Mouse (Mus musculus) adrenal gland, adult 18-20 months (tissue): ENCODE measurements around the gene Rab21. TPM values are rescaled to one million over a fixed set of nuclear protein-coding genes. Genes with fewer than 3 reads are reported as not detected.
"Not testable (repeated sequence)": the region's sequence is repeated elsewhere in the genome, so short reads cannot be mapped to it uniquely, and the experiment has no call there.

ENCODE experiments used
- DNase-seq, 2 experiments: peaks; one replicate each; pipeline ENCODE4 v3.0.0; 2021 to 2022; ENCODE audit warnings: low spot score in 2 of 2
- total RNA-seq, 2 experiments: library from RNA; stranded (reverse); gene quantifications; 1 replicate in 1 of 2; 2 replicates in 1 of 2; pipeline ENCODE4 v1.2.3; 2021

Gene Rab21
- total RNA-seq, 2 experiments from 2014 or later: 54.8 to 61.1 TPM

DNA sequence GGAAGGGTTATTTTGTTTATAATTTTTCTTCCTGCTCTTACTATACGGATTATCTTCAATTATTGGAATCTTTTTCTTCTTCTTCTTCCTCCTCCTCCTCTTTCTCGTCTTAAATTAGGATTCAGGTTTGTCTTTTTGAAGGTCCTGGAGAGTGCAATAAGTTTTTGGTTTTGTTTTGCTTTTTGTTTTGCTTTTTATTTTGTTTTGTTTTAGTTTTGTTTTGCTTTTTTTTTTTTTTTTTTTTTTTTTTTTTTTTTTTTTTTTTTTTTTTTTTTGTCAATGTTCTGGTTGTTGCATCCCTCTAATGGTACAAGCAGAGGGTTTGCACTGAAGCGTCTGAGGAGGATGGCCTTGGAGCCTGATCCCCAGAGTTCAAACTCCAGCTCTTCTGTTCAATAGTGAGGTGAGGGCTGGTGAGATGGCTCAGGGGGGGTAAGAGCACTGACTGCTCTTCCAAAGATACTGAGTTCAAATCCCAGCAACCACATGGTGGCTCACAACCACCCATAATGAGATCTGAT lies 13.7 kb upstream of the Rab21 start:
- no peak for DNase-seq

DNA sequence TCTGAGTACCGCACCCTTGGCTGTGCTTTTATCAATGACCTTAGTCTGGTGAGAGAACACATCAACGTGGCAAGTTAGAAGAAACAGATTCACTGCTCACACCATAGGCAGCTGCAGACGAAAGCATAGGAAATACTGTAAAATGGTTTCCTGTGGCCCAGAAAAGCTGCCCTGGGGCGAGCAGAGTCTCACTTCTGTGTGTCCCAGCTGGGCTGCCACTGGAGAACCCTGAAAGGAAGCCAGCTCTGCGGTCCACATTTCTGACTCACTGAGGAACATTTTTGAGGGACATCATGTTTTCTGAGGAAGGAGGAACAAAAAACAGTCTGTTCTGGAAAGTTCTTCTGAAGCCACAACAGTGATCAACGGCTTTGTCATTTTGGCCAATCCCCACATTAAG lies 13.1 kb upstream of the Rab21 start:
- peak; percentile 16 to 36 for DNase-seq

DNA sequence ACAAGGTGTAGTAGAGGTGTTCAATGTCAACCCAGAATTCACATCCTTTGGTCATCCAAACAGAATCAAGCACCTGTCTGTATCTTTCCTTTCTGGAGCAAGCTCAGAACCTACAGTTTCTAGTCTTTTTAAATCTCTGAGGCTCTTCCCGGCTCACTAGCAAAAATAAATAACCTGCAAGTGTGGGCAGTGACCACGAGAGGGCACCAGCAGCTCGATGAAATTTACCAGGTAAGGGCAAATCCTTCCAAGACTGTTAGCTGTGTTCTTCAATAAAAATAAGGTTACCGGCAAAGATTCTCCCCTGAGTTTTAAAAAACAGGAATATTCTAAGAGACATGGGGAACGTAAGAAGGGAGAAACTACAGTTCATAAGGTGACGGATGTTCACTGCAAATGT lies 7.9 kb upstream of the Rab21 start:
- peak; percentile 70 to 77 for DNase-seq

DNA sequence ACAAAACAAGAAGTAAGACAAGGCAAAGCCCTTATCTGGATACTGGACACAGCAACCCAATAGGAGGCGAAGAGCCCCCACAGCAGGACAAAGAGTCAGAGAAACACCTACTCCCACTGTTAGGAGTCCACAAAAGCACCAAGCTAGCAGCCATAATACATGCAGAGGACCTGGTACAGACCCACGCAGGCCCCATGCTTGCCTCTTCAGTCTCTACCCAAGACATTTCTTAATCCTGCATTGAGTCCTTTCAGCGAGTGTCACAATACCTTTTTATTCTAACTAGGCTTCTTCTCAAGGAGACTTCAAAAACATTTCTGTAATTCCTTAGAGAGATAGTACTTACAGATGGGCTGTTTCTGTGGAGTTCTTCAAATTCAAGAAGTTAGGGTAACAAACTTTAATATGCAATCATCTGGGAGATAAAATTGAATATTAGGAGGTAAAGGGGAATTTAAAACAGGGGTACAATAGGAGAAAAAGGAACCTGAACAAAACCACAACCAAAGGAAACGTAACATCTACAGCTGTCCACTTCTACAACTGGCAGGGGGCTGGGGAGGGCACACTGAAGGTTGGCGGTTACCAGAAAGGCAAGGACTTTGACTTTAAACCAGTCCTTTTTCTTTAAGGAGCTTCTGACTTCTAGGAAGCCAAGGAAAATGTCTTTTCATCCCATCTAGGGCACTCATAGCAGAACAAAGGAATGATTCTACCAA lies 6.1 kb upstream of the Rab21 start:
- DNase-seq: no peak

DNA sequence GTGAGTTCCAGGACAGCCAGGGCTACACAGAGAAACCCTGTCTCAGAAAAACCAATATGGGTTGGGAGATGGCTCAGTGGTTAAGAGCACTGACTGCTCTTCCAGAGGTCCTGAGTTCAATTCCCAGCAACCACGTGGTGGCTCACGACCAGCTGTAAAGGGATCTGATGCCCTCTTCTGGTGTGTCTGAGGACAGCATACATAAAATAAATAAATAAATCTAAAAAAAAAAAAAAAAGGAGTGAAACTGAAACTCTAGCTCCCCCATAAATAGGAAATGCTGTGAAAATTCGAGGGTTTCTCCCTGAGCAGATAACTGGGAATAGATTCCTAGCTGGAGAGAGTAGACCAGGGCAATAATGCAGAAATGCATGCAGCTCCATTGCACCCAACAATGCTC lies 3.0 kb upstream of the Rab21 start:
- not testable (repeated sequence) for DNase-seq

DNA sequence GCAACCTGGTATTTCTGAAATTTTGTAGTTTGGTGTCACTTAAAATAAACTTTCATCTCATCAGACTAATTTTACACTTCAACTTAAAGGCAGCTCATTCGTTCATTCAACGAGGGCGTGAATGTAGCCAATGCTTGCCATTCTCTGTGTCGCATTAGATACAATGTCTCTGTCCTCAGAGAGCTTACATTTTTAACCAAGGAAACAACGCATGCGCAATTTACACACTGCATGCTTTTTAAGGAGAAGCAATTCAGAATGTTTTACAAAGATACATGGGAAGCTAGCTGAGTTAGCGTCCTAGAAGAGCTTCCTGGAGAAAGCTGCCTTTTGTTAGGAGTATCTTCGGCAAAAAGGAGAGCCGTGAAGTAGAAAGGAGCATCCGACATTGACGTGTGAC lies 919 bp upstream of the Rab21 start:
- no peak for DNase-seq

DNA sequence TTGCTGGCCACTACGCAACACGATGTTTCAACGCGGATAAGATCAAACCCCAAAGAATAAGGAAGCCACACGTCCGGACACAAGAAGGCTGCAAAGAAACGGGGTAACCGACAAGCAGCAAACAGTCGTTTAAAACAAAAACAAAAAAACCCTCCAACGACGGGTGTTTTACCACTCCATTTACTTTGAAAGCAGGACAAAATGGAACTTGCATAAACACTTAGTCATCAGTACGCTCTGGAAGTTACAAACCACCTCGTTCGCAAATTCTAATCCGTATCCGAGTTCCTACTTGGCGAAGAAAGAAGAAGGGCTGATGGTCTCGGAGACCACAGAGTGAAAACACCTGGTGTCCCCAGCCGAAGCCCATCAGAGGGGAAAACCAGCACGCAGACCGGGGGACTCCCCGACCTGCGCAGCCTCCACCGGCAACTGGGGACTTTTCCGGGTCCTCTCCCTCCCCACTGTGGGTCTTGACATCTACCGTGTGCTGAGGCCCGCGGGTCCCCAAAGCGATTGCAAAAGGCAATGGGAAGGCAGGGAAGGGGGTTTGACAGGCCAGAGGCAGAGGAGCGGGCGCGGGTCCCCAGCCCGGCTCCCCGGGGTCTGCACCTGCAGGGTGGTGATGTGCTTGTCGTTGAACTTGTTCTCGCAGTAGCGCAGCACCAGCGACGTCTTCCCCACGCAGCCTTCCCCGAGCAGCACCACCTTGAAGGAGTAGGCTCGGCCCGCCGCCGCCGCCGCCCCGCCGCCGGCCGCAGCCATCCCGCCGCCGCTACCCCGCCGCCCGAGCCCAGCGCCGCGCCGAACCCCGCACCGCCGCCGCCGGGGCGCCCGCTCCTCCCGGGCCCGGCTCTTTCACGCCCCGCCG lies 577 bp downstream of the Rab21 start:
- DNase-seq: peak in 1 of 2 experiments; percentile 50

DNA sequence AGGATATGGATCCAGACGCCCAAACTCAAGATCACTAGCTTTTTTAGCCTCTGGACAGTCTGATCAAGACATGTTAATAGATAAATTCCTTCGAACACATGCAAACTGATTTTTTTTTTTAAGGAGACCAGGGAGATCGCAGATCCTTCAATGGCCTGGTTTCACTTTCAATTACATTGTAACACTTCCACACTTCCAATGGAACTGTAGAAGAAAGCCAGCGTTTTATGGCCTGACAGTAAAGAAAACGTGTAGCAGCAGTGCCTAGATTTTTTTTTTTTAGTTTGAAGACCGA lies 1.2 kb downstream of the Rab21 start:
- no peak for DNase-seq

DNA sequence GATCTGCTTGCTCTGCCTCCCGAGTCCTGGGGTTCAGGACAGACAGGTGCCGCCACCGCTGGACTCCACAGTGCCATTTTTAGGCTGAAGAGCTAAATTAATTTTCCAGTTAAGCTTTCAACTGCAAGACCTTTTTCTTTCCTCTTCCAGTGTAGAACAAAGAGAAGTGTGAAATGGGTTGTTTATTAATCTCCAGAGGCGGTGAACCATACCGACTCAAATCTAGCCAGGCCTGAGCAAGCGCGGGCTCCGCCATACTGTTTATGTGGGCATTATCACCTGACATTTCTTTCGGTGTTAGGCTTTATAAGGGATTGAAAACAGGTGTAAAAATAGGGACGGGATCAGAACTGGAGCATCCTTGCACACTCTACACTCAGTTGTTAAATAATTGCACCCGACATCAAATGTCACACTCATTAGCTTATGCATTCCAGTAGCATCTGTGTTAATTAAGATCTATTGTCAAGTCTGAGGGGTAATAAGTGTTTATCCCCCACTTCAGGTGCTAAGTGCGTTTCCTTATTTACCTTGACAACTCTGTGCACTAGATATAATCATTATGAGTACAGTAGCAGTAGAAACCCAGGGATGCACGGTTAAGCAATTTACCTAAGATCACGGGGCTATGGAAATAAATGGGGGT lies 1.6 kb downstream of the Rab21 start:
- DNase-seq: no peak

DNA sequence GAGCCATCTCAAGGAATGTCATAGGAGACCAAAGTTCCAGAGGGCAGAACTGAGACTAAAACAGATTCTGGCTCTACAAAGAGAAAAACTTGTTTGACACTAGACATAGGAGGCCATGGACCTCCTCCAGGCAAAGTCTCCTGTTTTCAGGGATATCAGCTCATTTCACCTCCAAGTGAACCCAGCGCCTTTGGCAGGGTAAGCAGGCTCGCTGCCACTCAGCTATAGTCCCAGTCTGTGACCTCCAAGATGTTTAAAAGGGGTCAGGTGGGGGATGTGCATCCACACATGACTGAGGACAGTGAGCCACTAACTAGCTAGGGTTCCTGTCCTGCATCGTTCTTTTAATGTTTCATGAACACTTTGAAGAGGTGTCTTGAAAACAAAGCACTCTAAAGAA lies 2.7 kb downstream of the Rab21 start:
- DNase-seq: no peak

DNA sequence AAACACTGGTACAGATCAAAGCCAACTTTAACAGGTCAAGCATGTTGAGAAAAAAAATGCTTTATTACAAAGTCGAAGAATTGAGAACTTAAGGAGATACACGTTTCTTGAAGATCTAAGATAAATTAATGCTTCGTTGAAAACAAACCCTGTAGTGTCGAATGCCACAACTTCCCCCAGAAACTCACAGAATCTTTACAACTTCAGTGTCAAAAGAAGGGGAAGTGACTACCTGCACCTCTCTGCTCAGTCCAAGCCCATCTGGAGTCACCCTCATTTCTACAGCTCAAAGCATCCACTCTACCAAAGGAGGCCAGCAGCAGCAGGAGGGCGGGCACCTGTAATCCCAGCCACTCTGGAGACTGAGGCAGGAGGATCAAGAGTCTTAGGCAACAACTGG lies 3.2 kb downstream of the Rab21 start:
- DNase-seq: no peak

DNA sequence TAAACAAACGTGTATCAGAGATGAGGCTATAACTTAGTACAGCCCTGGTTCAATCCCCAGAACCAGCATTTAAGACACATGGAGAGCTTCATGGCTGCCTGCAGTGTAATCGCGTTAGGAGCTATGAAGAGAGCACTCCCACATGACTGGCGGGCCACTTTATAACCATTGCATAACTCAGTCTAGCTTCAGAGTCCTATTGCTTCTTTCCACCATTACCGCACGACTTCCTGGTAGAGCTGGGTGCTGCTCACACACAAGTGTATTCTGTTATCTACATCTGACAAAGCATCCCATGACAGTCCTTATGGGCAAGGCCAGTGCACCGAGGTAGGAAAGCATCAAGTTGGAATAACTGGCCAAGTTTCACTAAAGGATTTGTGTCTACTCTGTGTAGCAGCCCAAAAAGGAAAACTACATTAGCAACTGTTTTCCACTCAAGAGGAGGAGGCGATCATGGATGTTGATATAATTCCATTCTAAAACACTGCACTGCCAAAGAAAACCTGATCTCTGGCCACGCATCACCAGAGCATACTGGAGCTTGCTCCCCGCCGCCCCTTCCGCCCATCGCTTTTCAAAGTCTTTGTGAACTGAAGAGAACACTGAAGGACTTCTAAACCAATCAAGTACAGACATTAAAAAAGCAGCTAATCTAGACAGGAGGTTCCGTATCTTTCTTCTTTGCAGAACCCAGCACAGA lies 4.0 kb downstream of the Rab21 start:
- DNase-seq: no peak

DNA sequence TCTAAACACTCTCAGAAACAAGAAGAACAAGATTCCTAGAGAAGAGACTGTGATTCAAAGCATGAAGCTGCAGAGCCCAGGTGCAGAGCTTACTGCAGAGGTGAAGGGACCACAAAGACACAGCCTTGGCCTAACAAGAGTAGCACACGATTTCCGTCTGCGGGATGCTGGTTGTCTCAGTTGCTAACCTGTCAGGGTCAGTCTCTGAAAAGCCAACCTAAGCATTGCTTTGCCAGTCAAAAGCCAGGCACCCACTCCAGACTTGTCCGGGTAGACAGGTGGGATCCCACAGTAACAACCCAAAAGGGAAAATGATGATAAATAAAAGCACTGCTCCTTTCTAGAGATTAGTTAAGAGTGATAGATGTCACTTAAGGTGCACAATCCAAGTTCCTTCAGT lies 6.2 kb downstream of the Rab21 start:
- DNase-seq: no peak

DNA sequence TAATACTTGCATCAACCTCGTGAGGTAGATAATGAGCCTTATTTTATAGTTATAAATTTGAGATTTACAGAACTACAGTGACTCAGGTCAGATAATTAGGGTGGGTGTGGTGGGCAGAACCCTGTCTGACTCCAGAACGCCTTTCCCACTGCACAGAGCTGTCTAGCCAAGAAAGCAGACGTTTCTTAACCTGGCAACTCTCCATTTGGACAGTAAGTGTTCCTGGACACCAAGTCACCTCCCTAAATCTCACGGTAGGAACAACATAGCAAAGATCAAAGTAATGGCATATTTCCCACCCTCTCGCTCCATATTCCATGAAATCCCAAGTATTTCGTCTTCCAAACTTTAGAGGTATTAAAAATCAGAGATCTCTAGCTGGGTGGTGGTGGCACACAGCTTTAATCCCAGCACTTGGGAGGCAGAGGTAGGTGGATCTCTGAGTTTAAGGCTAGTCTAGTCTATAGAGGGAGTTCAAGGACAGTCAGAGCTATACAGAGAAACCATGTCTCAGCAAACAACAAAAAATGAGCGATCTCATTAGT lies 8.0 kb downstream of the Rab21 start:
- DNase-seq: peak in 1 of 2 experiments; percentile 2

DNA sequence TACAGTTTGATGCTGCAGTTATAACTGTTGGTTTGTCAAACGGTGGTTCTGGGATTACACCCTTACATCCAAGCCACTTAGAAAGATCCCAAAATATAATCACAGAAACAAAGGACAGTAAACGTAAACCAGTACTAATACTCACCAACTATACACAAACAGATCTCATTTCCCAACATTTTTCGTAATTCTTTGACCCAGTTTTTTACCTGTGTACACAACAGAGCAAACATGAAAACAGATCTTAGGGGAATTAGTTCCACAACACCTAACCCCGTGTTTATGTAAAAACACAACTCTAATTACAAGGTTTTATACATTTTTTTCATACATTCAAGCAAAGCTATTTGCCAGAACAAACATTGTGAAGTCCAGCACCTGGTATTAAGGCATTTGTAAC lies 16.7 kb downstream of the Rab21 start:
- no peak for DNase-seq

DNA sequence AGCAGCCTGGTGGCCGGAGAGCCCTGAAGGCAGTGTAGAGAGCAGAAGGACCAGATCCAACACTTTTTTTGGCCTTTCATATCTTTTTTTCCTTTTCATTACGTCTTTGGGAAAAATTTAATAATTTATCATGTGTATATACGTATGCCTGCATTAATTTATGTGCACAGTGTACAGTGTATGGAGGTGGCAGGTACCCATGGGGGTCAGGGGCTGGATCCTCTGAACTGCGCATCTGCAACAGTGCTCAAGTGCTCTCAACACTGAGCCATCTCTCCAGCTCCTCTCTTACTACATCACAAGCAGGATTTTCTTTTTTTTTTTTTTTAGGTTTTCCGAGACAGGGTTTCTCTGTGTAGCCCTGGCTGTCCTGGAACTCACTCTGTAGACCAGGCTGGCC lies 17.8 kb downstream of the Rab21 start:
- DNase-seq: no peak

DNA sequence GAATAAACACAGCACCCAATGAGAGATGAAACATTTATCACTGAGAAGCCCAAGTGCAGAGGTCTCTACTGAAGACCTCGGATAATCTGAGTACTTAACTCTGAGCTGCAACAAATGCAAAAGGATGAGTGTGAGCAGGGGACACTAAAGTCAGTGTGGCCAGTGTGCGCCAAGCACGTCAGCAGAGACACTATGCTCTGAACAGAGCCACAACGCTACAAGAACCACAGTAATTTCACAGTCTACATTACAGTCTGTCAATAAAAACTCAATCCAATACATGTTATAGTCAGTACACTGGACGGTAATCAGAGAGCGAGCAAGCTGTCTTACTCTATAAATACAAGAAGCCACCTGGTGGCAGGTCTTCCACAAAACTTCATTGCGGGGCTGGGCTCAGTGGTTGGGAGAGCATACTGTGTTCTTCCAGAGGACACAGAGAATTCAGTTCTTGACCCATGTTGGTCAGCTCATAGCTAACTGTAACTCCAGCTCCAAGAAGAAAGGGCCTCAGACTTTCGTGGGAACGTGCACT lies 18.9 kb downstream of the Rab21 start:
- DNase-seq: no peak

DNA sequence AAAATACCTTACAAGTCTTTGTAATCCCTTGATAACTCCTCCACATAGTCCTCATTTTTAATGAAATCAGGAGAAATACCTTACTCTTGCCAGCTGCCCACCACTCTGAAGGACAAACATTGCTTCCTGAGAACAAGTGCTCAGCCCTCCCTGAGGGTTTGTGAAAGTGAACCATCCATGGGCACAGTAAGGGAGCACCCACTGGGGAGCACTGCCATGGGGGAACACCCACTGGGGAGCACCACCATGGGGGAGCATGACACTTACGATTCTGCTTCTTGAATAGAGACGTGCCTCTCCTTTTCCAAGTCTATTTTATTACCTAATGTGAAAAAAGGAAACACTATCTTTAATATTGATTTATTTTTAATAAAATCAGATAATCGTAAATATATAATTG lies 20.2 kb downstream of the Rab21 start:
- no peak for DNase-seq

DNA sequence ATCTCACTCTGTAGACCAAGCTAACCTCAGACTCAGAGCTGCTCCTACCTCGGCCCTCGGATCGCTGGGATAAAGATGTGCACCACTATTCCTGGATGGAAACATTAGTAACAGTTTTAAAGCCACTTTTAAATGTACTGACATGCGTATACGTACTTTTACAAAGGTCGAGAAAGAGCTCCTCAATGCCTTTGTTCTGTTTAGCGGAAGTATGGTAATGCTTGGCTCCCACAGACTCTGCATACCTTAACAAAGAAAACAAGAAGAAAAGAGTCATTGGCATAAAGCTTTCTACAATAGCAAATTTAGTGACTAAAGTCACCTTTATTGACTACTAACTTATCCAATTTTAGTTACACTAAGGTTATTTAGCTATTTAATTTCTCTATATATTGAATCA lies 20.7 kb downstream of the Rab21 start:
- no peak for DNase-seq

DNA sequence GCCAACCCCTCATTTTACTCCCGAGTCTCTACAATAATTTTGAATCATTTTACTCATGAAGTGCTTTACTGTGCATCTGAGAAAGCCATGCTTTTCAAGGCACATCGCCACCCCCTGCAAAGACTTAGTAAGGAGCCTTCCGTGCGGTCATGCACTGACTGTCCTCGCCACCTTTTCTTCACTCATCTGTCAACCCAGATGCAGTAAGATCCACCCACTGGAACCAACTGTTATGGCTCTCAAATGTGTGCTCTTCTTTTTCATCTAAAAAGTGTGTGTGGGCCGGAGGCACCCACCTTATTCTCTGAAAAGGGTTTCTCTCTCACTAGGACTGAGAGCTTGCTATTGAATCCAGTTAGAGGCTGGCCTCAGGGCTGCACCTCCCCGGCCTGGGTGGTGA lies 21.4 kb downstream of the Rab21 start:
- DNase-seq: no peak

DNA sequence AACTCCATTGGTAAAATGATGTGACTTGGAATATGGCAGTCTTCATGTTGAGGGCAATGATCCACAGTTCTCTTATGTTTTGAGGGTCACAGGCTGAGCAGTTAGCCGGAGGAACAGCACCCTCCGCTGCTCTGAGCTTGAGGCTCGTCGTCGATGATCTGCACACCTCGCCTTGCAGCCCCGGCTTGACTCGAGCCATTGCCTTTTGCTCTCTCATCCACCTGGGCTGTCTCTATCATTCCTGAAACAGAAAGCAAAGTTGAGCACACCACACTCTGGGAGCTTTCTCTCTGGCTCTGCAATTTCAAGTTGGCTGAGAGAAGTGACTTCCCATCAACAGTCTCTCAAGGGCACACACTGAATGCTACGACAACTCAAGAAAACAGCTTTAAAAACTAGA lies 24.7 kb downstream of the Rab21 start:
- DNase-seq: no peak
